Mouse (Mus musculus): ENCODE results near the gene Card10. TPM values are rescaled to one million over a fixed set of nuclear protein-coding genes. Genes with fewer than 3 reads are reported as not detected.

Gene Card10
- polyA plus RNA-seq, 1 experiment from 2014 or later, result 1.5 TPM

- H3K4me2 ChIP-seq (ENCODE audit: low read depth, low read length), result peak within 1 kb of the TSS; percentile 75
- no peaks in the 10 kb centered on the region for H3K9me3 ChIP-seq (ENCODE audit: low read length)
- DNase-seq, result peak; percentile 79
- peaks cover 17% of the 10 kb centered on the region for H3K36me3 ChIP-seq (replicated peaks; ENCODE audit: insufficient read depth, low read length)
- H3K4me3 ChIP-seq (ENCODE audit: low read depth, low read length), result peak within 1 kb of the TSS; percentile 43
- WGBS (ENCODE audit: insufficient replicate concordance), result 0% methylated on average over 9 of the region's 11 CpGs
- peaks cover 11% of the 10 kb centered on the region for H3K4me1 ChIP-seq (ENCODE audit: insufficient read depth)
- H3K9ac ChIP-seq (replicated peaks), result peak within 1 kb of the TSS; percentile 46
- ATAC-seq, result peak; percentile 72
- H3K27me3 ChIP-seq (ENCODE audit: insufficient read depth, low read length), result no peaks in the 10 kb centered on the region
- TF ChIP-seq EP300 (IDR thresholded peaks at IDR 0.05; ENCODE audit: low read depth), result no peak
- TF ChIP-seq CTCF (IDR thresholded peaks at IDR 0.05; ENCODE audit: low read depth), result peak; percentile 12; the same call in 1 of the 2 replicates
- peak within 1 kb of the TSS; percentile 77 for H3K27ac ChIP-seq (ENCODE audit: low read depth)
Measured at GRCm38 (mm10) chr15:78773290-78773729, 29.5 kb downstream of the Card10 start, which contains the start of gene Mfng. Gene Mfng (minus strand): TSS chr15:78773475.

- no peak for DNase-seq
- H3K27ac ChIP-seq (ENCODE audit: low read depth), result peak overlapping the region; percentile 77
- H3K9ac ChIP-seq (replicated peaks), result peak overlapping the region; percentile 46
Measured at GRCm38 (mm10) chr15:78772856-78773255, 30.0 kb downstream of the Card10 start.

DNA sequence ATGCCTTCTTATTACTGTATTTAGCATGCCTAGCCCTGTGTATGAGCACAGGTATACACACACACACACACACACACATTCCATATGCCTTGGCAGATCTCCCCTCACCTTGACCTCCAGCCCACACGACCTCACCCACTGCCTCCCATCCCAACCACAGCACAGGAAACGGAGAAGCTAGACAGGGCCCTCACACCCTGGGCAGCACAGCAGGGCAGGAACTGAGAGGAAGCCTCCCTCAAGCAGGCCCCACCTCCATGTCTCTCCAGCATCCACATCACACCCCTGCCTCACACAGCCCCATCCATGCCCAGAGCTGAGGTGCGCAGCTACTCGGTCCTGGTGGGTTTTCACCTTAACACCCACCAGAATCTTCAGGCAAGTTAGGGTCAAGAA lies 30.5 kb downstream of the Card10 start:
- Histone ChIP-seq H3K36me3 (replicated peaks; ENCODE audit: insufficient read depth, low read length) (peaks cover 12% of the 10 kb centered on the region), H3K4me2 (ENCODE audit: low read depth, low read length) (peak overlapping the region; percentile 75), H3K4me3 (ENCODE audit: low read depth, low read length) (peak overlapping the region; percentile 43), H3K4me1 (ENCODE audit: insufficient read depth) (peaks cover 11% of the 10 kb centered on the region), H3K27ac (ENCODE audit: low read depth) (peak overlapping the region; percentile 77), H3K27me3 (ENCODE audit: insufficient read depth, low read length) (no peaks in the 10 kb centered on the region), H3K9me3 (ENCODE audit: low read length) (no peaks in the 10 kb centered on the region), H3K9ac (replicated peaks) (no peak overlapping the region; the same call in 1 of the 2 replicates)
- TF ChIP-seq CTCF (IDR thresholded peaks at IDR 0.05; ENCODE audit: low read depth), result no peak
- TF ChIP-seq EP300 (IDR thresholded peaks at IDR 0.05; ENCODE audit: low read depth), result no peak
- peak; percentile 38 for DNase-seq
- WGBS (ENCODE audit: insufficient replicate concordance), result 16% methylated on average over 4 of the region's 4 CpGs
- ATAC-seq, result peak; percentile 50

More at GRCm38 (mm10) chr15:78772856-78773255, 30.0 kb downstream of the Card10 start:
- H3K4me3 ChIP-seq (ENCODE audit: low read depth, low read length), result peak overlapping the region; percentile 43
- H3K27me3 ChIP-seq (ENCODE audit: insufficient read depth, low read length), result no peaks in the 10 kb centered on the region
- H3K36me3 ChIP-seq (replicated peaks; ENCODE audit: insufficient read depth, low read length), result peaks cover 17% of the 10 kb centered on the region
- peak overlapping the region; percentile 75 for H3K4me2 ChIP-seq (ENCODE audit: low read depth, low read length)
- WGBS (ENCODE audit: insufficient replicate concordance), result 19% methylated on average over 14 of the region's 14 CpGs
- H3K9me3 ChIP-seq (ENCODE audit: low read length), result no peaks in the 10 kb centered on the region
- peaks cover 11% of the 10 kb centered on the region for H3K4me1 ChIP-seq (ENCODE audit: insufficient read depth)
- TF ChIP-seq EP300 (IDR thresholded peaks at IDR 0.05; ENCODE audit: low read depth) (no peak), CTCF (IDR thresholded peaks at IDR 0.05; ENCODE audit: low read depth) (no peak)
- 0 out of 2 replicates have a peak, but pooled peaks have one; percentile 3 for ATAC-seq

DNA sequence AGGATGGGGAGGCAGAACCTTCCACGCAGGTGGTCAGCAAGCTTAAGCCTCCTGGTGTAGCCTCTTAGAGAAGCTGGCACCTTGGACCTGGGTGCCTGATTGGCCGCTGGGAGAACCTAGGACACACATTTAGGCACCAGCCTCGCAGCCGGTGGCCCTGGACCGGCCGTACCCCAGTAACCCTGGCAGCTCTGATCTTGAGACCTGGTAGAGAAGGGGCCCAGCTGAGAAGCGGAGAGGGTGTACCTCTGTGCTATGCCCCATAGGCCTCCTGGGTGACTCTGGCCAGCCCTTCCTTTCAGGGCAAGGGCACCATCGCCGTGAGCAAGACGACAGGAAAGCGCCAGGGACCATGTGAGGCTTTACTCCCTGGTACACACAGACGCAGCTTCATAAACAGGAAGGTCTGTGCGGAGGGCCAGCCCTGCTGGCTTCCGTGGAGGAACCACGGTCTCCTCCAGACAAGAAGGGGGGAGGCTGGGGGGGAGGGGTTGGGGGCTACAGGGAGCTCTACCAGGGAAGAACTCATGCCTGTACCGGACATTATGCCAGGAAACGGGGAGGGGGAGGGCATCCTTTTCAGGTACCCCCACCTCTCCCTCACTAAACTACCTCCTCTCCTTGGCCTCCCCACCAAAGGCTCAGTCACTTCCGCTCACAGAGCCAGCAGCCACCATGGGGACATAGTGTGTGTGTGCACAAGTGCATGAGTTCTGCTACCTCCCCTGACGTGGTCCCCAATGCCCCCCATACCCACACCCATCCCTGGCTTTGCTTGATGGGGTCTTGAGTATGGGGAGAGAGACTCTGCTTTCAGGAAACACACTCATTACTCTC lies 31.1 kb downstream of the Card10 start:
- DNase-seq (peak; percentile 49), ATAC-seq (peak; percentile 53)
- peak overlapping the region; percentile 77 for H3K27ac ChIP-seq (ENCODE audit: low read depth)
- H3K9me3 ChIP-seq (ENCODE audit: low read length), result no peaks in the 10 kb centered on the region
- peak overlapping the region; percentile 40 for H3K9ac ChIP-seq (replicated peaks)
- TF ChIP-seq CTCF (IDR thresholded peaks at IDR 0.05; ENCODE audit: low read depth) (no peak), EP300 (IDR thresholded peaks at IDR 0.05; ENCODE audit: low read depth) (no peak)
- H3K36me3 ChIP-seq (replicated peaks; ENCODE audit: insufficient read depth, low read length), result peaks cover 11% of the 10 kb centered on the region
- 26% methylated on average over 19 of the region's 19 CpGs for WGBS (ENCODE audit: insufficient replicate concordance)
- H3K4me1 ChIP-seq (ENCODE audit: insufficient read depth), result peaks cover 11% of the 10 kb centered on the region
- H3K4me3 ChIP-seq (ENCODE audit: low read depth, low read length), result peak overlapping the region; percentile 43
- peak overlapping the region; percentile 75 for H3K4me2 ChIP-seq (ENCODE audit: low read depth, low read length)
- H3K27me3 ChIP-seq (ENCODE audit: insufficient read depth, low read length), result no peaks in the 10 kb centered on the region

GRCm38 (mm10) chr15:78770983-78771355 lies 31.9 kb downstream of the Card10 start:
- Histone ChIP-seq H3K4me3 (ENCODE audit: low read depth, low read length) (no peak overlapping the region), H3K9ac (replicated peaks) (no peak overlapping the region), H3K4me2 (ENCODE audit: low read depth, low read length) (peak overlapping the region; percentile 75), H3K4me1 (ENCODE audit: insufficient read depth) (peaks cover 11% of the 10 kb centered on the region), H3K36me3 (replicated peaks; ENCODE audit: insufficient read depth, low read length) (peaks cover 5% of the 10 kb centered on the region; the same call in 1 of the 2 replicates), H3K27ac (ENCODE audit: low read depth) (no peak overlapping the region), H3K27me3 (ENCODE audit: insufficient read depth, low read length) (no peaks in the 10 kb centered on the region), H3K9me3 (ENCODE audit: low read length) (no peaks in the 10 kb centered on the region)
- ATAC-seq, result no peak
- TF ChIP-seq CTCF (IDR thresholded peaks at IDR 0.05; ENCODE audit: low read depth) (no peak), EP300 (IDR thresholded peaks at IDR 0.05; ENCODE audit: low read depth) (no peak)
- 44% methylated on average over 5 of the region's 5 CpGs for WGBS (ENCODE audit: insufficient replicate concordance)
- no peak for DNase-seq

- no peak overlapping the region for H3K9ac ChIP-seq (replicated peaks)
- peaks cover 11% of the 10 kb centered on the region for H3K4me1 ChIP-seq (ENCODE audit: insufficient read depth)
- H3K27me3 ChIP-seq (ENCODE audit: insufficient read depth, low read length), result no peaks in the 10 kb centered on the region
- TF ChIP-seq CTCF (IDR thresholded peaks at IDR 0.05; ENCODE audit: low read depth), result no peak
- no peak for TF ChIP-seq EP300 (IDR thresholded peaks at IDR 0.05; ENCODE audit: low read depth)
- DNase-seq, result no peak
- H3K36me3 ChIP-seq (replicated peaks; ENCODE audit: insufficient read depth, low read length), result peaks cover 3% of the 10 kb centered on the region; the same call in 1 of the 2 replicates
- H3K27ac ChIP-seq (ENCODE audit: low read depth), result no peak overlapping the region
- 62% methylated on average over 9 of the region's 9 CpGs for WGBS (ENCODE audit: insufficient replicate concordance)
- no peak overlapping the region for H3K4me3 ChIP-seq (ENCODE audit: low read depth, low read length)
- no peak for ATAC-seq
- no peaks in the 10 kb centered on the region for H3K9me3 ChIP-seq (ENCODE audit: low read length)
- H3K4me2 ChIP-seq (ENCODE audit: low read depth, low read length), result no peak overlapping the region; the same call in 1 of the 2 replicates
Measured at GRCm38 (mm10) chr15:78770234-78770982, 32.4 kb downstream of the Card10 start.
